Mouse (Mus musculus): Measurements from ENCODE around the gene Uvrag.

Uvrag gene

GRCm38 (mm10) chr7:98928336-98929025 is 212.5 kb downstream of the Uvrag start:
- no peak for DNase-seq (ENCODE audit: low spot score)

GRCm38 (mm10) chr7:98926906-98927528 is 213.9 kb downstream of the Uvrag start:
- no peak for DNase-seq (ENCODE audit: low spot score)

DNA sequence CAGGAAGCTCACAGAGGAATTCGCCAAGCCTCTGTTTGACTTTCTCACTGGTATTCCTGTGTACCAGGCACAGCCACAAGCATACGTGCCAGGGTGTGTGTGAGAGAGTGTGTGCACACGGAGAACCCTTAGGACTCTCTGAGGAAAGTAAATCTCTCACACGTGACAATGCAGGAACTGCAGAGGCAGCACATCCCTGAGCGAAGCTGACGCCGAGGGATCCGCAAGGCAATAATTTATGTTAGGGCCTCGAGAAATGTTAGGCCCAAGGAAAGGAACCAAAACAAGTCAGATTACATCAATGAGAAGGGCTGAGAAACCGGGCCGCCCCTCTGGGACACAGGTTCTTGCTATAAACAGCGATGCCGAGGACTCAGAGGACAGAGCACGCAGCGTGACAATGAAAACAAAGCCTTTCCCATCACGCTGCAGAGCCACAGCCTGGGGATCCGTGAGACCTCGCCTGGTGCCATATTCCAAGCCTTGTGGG is 216.5 kb downstream of the Uvrag start:
- peak; percentile 48 for DNase-seq (ENCODE audit: low spot score)

GRCm38 (mm10) chr7:98922984-98923383 is 218.0 kb downstream of the Uvrag start:
- DNase-seq (ENCODE audit: low spot score): no peak

DNA sequence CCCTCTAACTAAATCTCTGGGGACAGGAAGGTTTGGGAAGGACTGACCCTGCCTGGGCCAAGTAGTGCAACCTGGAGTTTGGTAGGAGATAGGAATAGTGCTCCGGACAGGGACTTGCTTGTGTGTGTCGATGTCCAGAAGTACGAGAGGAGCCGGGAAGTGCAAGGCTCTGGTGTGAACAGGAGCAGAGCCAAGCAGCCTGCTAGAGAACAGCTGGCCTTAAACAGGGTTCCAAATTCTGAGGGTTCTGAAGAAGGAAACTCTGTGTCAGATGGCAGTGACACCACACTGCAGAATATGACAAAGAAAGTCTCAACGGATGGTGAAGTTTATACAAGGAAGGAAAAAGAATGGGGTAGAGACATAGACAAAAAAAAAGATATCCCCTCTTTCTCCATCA is 223.5 kb downstream of the Uvrag start:
- DNase-seq (ENCODE audit: low spot score): no peak

GRCm38 (mm10) chr7:98916581-98916980 is 224.4 kb downstream of the Uvrag start:
- no peak for DNase-seq (ENCODE audit: low spot score)

DNA sequence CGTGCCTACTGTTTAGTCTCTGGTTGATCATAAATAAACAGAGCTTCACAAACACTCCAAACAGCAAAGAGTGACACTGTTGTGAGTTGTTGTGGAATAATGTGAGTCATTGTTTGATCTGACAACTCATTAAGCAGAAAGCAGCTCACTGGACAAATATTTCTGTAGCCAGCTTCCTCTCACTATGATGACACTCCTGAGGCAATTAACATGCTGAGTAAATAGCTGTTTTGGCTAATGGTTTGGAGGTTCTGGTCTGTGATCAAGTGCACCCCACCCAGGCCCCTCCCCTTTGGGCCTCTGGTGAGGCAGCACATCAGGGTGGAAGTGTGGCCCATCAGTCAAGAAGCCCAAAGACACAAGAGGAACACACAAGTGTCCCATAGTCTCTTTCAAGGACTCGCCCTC is 228.0 kb downstream of the Uvrag start:
- no peak for DNase-seq (ENCODE audit: low spot score)

DNA sequence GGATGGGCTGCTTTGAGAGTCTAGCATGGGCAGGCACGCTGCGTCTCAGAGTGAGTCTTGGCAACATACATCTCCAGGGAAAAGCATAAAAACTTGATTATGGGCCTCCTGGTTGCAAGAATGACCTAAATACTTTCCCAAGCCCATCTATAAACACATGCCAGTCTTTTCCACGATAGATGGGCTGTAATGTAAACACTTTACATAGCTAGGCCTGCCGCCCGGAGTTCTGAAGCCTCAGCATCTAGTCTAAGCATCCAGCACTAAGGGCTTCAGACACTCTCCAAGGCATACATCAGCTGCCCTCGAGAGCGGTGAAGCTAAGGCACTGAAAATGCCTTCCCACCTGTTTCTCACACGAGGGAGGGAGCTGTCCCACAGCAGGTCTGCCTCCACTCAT is 229.7 kb downstream of the Uvrag start:
- no peak for DNase-seq (ENCODE audit: low spot score)

- no peak for DNase-seq (ENCODE audit: low spot score)
Observed at GRCm38 (mm10) chr7:98910712-98911111, 230.2 kb downstream of the Uvrag start.

DNA sequence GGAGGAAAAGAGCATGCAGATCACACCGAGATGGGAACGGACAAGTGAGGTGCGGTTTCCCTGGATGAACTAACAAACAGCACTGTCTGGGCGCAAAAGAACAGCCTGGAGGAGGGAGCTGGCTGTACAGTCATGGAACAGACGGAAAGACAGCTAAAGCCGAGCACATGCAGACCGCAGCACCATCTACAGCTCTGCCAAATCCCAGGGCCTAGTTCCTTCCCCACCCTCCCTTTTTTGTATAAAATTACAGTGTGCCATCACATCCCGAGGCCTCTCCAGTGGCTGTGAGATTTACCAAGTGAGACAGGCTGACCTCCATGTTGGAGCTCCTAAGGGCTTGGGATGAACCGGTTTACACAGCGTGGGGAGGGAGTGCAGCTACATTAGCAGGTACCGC is 230.8 kb downstream of the Uvrag start:
- DNase-seq (ENCODE audit: low spot score): no peak

DNA sequence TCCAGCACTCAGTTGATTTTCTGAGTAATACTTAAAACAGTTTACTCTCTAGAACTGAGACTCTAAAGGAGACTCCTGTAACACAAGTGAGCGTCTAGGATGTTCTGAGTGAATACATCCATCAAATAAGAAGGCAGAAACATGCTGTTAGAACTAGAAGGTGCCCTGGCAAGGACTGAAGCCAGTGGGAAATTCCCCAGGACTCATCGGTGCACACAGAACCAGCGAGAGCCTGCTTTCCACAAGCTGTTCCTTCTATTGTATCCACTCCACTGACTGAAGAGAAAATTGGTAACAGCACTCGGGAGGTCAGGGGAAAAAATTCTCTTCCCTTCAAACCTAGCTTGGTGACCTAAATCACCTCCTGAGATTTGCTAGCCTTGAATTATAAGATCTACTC is 233.5 kb downstream of the Uvrag start:
- no peak for DNase-seq (ENCODE audit: low spot score)

DNA sequence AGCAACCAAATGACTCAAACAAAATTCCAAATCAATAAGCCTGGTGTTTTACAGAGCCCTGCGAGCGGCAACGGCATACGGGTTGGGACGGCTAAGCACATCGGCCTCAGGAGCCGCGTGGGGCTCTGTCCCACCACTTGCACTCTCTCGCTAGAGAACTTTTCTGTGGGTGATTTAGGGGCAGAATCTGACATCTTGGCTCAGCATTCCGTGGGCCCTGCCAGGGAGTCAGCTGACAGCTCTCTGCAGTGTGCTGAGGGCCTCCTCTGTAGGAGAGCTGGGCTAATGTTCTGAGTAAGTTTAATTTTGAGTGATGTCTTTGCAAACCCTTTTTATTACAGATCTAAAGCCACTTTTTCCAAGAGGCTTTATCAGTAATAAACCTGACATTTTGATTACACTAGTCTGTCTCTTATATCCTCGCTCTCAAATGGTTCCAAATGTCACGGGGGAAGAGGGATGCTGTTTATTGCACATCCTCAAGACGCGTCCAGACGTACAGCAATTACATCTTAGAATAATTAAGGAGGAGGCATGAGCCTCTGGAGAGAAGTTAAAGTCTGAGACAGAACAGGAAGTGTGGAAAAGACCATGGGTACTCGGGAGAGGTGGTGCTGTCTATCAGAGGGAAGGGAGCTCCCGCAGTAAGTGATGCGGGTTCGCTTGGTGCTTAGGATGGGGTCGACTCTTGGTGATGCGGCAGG is 236.1 kb downstream of the Uvrag start:
- peak; percentile 66 for DNase-seq (ENCODE audit: low spot score)

DNA sequence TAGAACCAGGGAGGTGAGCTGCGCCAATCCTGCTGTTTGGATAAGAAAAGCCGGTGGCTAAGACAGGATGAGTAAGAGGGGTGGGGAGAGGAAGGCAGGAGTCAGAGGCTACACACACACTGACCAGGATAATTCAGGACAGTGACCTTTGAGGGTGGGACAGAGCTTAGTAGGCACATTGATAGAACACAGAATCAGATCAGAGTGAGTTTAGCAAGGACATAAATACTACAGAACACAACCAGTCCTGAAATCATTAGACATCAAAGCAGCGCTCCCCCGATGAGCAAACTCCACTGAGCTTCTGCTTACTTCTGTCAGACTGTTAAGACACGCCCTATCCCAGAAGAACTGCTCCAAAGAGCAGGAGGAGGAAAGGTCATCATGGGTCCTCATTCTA is 237.1 kb downstream of the Uvrag start:
- peak; percentile 35 for DNase-seq (ENCODE audit: low spot score)

- DNase-seq (ENCODE audit: low spot score): no peak
Observed at GRCm38 (mm10) chr7:98901120-98901519, 239.8 kb downstream of the Uvrag start.

GRCm38 (mm10) chr7:98899815-98900214 is 241.1 kb downstream of the Uvrag start:
- DNase-seq (ENCODE audit: low spot score): no peak

DNA sequence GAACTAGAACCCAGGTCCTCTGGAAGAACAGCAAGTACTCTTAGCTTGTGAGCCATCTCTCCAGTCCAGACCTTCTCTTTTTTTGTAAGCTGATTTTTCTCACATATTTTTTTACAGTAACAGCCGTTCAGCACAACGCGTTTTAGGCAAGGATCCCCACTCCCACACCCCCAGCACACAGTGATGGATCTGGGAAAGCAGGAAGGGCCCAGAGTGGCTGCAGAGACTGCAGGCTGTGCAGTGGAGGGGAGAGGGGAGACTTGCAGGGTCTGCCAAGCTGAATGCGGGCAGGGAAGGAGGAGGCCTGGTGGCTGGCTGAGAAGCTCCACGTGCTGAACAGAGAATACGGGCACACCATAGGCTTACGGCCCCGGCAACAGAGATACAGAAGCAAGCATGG is 243.6 kb downstream of the Uvrag start:
- no peak for DNase-seq (ENCODE audit: low spot score)

GRCm38 (mm10) chr7:98895501-98896095 is 245.3 kb downstream of the Uvrag start:
- no peak for DNase-seq (ENCODE audit: low spot score)

DNA sequence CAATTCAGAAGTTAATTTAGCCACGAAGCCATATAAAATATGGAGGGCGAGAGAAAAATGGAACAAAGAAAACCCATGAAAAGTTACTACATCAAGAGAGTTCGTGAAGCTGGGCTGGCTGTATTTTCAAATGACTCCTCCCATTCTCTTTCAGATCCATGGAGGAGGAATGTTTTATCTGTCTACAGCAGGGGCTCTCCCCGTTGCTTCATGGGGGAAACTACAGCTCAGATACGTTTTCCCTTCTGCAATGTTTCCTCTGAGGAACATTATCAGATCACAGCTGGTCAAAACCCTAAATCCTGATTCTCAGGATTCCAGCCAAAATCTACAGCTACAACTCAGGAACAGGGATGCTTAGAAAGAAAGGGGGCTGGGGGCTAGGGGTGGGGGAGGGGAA is 246.2 kb downstream of the Uvrag start:
- DNase-seq (ENCODE audit: low spot score): no peak

DNA sequence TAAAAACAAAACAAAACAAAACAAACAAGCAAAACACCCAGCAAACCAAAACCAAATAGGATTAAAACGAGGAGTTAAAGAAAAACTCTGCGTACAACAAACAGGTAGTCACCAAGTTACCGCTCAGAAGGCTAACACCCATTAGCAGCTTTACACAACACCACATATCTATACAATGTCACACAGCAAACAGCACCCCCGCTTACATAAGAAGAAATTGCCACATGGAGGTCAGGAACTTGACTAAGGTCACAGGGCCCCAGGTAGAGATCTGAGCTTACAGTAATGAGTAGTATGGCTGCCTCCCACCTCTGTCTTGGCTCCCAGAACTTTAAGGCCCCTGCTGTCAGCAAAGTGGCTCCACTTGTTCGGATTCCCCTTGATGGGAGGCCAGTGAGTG is 246.6 kb downstream of the Uvrag start:
- DNase-seq (ENCODE audit: low spot score): no peak

- no peak for DNase-seq (ENCODE audit: low spot score)
Observed at GRCm38 (mm10) chr7:98893144-98893543, 247.8 kb downstream of the Uvrag start.

DNA sequence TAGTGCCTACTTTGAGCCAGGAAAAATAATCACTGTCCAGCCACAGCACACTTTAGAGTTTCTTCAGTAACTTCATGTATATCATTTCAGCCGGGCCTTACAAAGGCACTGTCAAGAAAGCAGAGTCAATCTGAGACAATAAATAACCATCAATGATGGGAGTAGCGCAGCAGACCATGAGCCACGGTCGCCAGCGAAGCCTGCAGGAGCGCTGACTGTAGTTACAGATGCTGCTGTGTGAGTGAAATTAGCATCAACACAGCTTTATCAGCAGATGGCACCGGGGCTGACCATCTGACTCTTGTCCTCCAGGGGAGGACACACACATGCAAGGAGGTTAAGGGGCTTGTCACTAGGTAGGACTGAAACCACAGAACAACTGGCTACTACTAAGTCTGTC is 251.7 kb downstream of the Uvrag start:
- no peak for DNase-seq (ENCODE audit: low spot score)

DNA sequence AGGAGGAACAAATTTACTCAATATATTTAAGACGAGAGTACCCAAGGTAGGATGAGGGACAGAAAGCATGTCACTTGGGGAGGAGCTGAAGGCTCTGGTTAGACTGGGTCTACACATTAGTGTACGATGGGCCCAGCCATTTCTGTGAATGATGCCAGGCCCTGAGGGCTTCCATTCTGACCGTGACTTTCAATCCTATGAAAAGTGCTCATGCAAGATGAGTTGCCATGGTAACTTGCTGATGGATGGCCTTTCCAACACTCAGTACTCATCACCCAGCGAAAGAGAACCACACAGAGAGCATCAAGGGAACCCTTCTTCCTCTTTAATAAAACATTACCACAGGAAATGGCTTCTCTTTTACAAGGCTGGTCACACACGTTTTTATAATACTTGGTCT is 252.1 kb downstream of the Uvrag start:
- DNase-seq (ENCODE audit: low spot score): no peak

GRCm38 (mm10) chr7:98887811-98888261 is 253.1 kb downstream of the Uvrag start:
- DNase-seq (ENCODE audit: low spot score): no peak

All from urinary bladder, postnatal 14 days (tissue).